Mouse (Mus musculus) midbrain, embryonic 16.5 days (tissue): ENCODE results near the gene Cnnm4. TPM values are rescaled to one million over a fixed set of nuclear protein-coding genes. Genes with fewer than 3 reads are reported as not detected.

ENCODE experiments used
- ATAC-seq: fragments of 200-750 bp; cut with Nextera tagmentation; 2 replicates; pipeline ENCODE4 v1.8.0; 2017; ENCODE audit warnings: moderate TSS enrichment
- H3K27ac ChIP-seq: fragments of 300-500 bp; sonication (generic); 2 replicates; pipeline ENCODE4 v1.5.1; 2014; ENCODE audit warnings: mild to moderate bottlenecking, low read length, mixed read lengths
- H3K27me3 ChIP-seq: fragments of 300-500 bp; sonication (generic); 2 replicates; pipeline ENCODE4 v1.6.1; 2014; ENCODE audit warnings: low read depth, low read length, mixed read lengths; ENCODE audit not compliant: control insufficient read depth, insufficient read depth
- H3K36me3 ChIP-seq: fragments of 300-500 bp; sonication (generic); 2 replicates; pipeline ENCODE4 v1.6.1; 2014; ENCODE audit warnings: mild to moderate bottlenecking, low read length, moderate library complexity, mixed read lengths; ENCODE audit not compliant: control insufficient read depth, insufficient read depth
- H3K4me1 ChIP-seq: fragments of 300-500 bp; sonication (generic); 2 replicates; pipeline ENCODE4 v1.6.1; 2014; ENCODE audit warnings: mild to moderate bottlenecking, low read length, mixed read lengths; ENCODE audit not compliant: control insufficient read depth, insufficient read depth
- H3K4me2 ChIP-seq: fragments of 300-500 bp; sonication (generic); 2 replicates; pipeline ENCODE4 v1.6.1; 2014; ENCODE audit warnings: mild to moderate bottlenecking, low read length, mixed read lengths
- H3K4me3 ChIP-seq: fragments of 300-500 bp; sonication (generic); 2 replicates; pipeline ENCODE4 v1.5.1; 2014; ENCODE audit warnings: low read depth, mild to moderate bottlenecking, low read length, moderate library complexity, mixed read lengths
- H3K9ac ChIP-seq: fragments of 300-500 bp; sonication (generic); 2 replicates; pipeline ENCODE4 v1.6.1; 2014; ENCODE audit warnings: low read depth, low read length, mixed read lengths
- H3K9me3 ChIP-seq: fragments of 300-500 bp; sonication (generic); replicated peaks from 2 replicates; pipeline ENCODE4 v1.6.1; 2014; ENCODE audit warnings: mild to moderate bottlenecking, low read length, mixed read lengths; ENCODE audit not compliant: control insufficient read depth, poor library complexity, severe bottlenecking
- WGBS: fragments of 180-500 bp; shearing (Covaris S2); extraction: QIAGEN DNeasy Blood & Tissue Kit; methylation state at CpG from one replicate; pipeline ENCODE4 v1.1.7; 2014; 5-methylcytosine and 5-hydroxymethylcytosine counted together
- polyA plus RNA-seq: library from polyadenylated mRNA; unstranded; fragments of >200 nt; fragmentation: Nextera tagmentation; extraction: Ambion mirVana; gene quantifications from 2 replicates; pipeline ENCODE4 v1.2.1, GENCODE M21; 2015

Cnnm4 gene
- polyA plus RNA-seq, 1 experiment from 2014 or later: 11.5 TPM

DNA sequence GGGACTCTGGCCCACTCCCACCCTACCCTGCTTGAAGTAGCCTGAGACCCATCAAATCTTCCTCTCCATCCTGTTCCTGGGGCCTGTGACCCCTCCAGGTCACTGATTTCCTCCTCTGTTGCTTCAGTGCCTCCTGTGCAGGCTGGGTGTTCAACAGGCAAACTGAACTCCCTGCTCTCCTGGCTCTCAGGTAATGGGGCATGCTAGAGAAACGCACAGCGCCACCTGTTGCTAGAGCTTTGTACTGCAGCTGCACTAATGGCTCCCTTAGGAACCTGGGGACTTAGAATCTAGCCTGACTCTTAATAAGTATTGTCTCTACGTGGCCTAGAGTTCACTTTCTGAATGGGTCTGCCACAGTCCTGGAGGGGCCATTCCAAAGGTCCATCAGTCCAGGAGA is 29.8 kb downstream of the Cnnm4 start:
- 5% methylated on average over 3 of the region's 3 CpGs for WGBS
- ATAC-seq: peak; percentile 63
- H3K9ac ChIP-seq: no peak overlapping the region

GRCm38 (mm10) chr1:36508238-36508637 is 36.8 kb downstream of the Cnnm4 start:
- ATAC-seq: no peak
- 94% methylated on average over 5 of the region's 5 CpGs for WGBS

More for the DNA sequence above, 29.8 kb downstream of the Cnnm4 start:
- H3K9me3 ChIP-seq: no peaks in the 10 kb centered on the region
- no peaks in the 10 kb centered on the region for H3K4me1 ChIP-seq
- H3K36me3 ChIP-seq: peaks cover 4% of the 10 kb centered on the region; the same call in 1 of the 2 replicates
- no peak overlapping the region for H3K27ac ChIP-seq
- H3K4me3 ChIP-seq: no peak overlapping the region
- no peak overlapping the region for H3K4me2 ChIP-seq
- H3K27me3 ChIP-seq: no peaks in the 10 kb centered on the region

DNA sequence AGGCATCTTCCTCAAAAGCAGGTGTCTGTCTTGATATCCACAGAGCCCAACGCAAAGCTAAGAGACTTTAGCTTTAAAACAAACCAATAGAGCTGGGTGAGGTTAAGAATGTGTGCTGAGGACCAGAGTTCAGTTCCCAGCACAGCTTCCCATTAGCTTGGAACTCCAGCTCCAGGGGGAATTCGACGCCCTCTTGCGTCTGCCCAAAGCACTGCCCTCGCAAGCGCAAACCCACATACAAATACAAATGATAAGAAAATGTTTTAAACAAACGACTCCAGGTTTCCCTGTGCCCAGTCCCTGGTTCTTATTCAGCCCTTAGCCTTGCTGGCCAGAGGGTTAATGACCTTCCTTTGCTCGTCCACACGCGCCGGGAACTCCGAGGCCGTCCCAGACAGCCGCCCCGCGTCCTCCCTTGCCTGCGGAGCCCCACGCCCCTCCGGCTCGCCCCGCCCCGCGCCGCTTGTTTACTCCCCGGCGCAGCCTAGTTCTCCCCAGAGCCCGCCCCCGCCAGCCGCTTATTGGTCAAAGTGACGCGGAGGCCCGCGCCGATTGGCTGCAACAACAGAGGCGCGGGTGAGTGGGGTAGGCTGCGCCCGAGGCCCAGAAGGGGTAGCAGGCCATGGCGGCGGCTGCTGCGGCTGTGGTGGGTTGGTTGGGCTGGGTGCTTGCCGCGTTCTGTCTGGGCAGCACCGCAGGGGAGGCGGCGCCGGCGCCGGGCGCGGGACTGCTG is 40.0 kb downstream of the Cnnm4 start, which contains the start of gene Cnnm3:
Gene Cnnm3, plus strand, starts transcription at position 579 of the 733 bp plus-strand sequence.
- WGBS: 1% methylated on average over 46 of the region's 51 CpGs
- H3K4me3 ChIP-seq: peak within 1 kb of the TSS; percentile 94
- 0 out of 2 replicates have a peak, but pooled peaks cover 3% of the 10 kb centered on the region for H3K36me3 ChIP-seq

More at GRCm38 (mm10) chr1:36508238-36508637, 36.8 kb downstream of the Cnnm4 start:
- Histone ChIP-seq H3K27ac (no peak overlapping the region), H3K4me1 (peaks cover 3% of the 10 kb centered on the region), H3K36me3 (0 out of 2 replicates have a peak, but pooled peaks cover 5% of the 10 kb centered on the region), H3K9me3 (no peaks in the 10 kb centered on the region), H3K9ac (no peak overlapping the region), H3K4me3 (no peak overlapping the region), H3K27me3 (no peaks in the 10 kb centered on the region), H3K4me2 (no peak overlapping the region)

GRCm38 (mm10) chr1:36512089-36512965 is 40.9 kb downstream of the Cnnm4 start:
- Histone ChIP-seq H3K4me2 (peak overlapping the region; percentile 84), H3K36me3 (no peaks in the 10 kb centered on the region), H3K9ac (peak overlapping the region; percentile 91), H3K4me1 (peaks cover 27% of the 10 kb centered on the region), H3K27ac (peak overlapping the region; percentile 97), H3K9me3 (no peaks in the 10 kb centered on the region), H3K27me3 (no peaks in the 10 kb centered on the region), H3K4me3 (peak overlapping the region; percentile 94)
- under 1% methylated on average over 69 of the region's 126 CpGs for WGBS
- ATAC-seq: peak; percentile 86

More for the DNA sequence above, 40.0 kb downstream of the Cnnm4 start, which contains the start of gene Cnnm3:
- Histone ChIP-seq H3K4me1 (peaks cover 25% of the 10 kb centered on the region), H3K9me3 (no peaks in the 10 kb centered on the region), H3K4me2 (peak within 1 kb of the TSS; percentile 84), H3K27ac (peak within 1 kb of the TSS; percentile 97), H3K27me3 (no peaks in the 10 kb centered on the region), H3K9ac (peak within 1 kb of the TSS; percentile 91)
- ATAC-seq: peak; percentile 98

GRCm38 (mm10) chr1:36512966-36513280 is 41.5 kb downstream of the Cnnm4 start:
- H3K36me3 ChIP-seq: no peaks in the 10 kb centered on the region
- peak overlapping the region; percentile 94 for H3K4me3 ChIP-seq
- peaks cover 30% of the 10 kb centered on the region for H3K4me1 ChIP-seq
- ATAC-seq: no peak
- no peaks in the 10 kb centered on the region for H3K27me3 ChIP-seq
- H3K9me3 ChIP-seq: no peaks in the 10 kb centered on the region
- H3K9ac ChIP-seq: peak overlapping the region; percentile 91
- H3K27ac ChIP-seq: peak overlapping the region; percentile 97
- 1% methylated on average over 16 of the region's 16 CpGs for WGBS
- H3K4me2 ChIP-seq: peak overlapping the region; percentile 84

GRCm38 (mm10) chr1:36513310-36513709 is 41.9 kb downstream of the Cnnm4 start:
- peak overlapping the region; percentile 84 for H3K4me2 ChIP-seq
- H3K9ac ChIP-seq: peak overlapping the region; percentile 91
- WGBS: 0% methylated on average over 1 of the region's 1 CpGs
- peaks cover 30% of the 10 kb centered on the region for H3K4me1 ChIP-seq
- H3K36me3 ChIP-seq: no peaks in the 10 kb centered on the region; the same call in 1 of the 2 replicates
- H3K27ac ChIP-seq: no peak overlapping the region; the same call in 1 of the 2 replicates
- no peaks in the 10 kb centered on the region for H3K9me3 ChIP-seq
- H3K4me3 ChIP-seq: peak overlapping the region; percentile 94
- no peaks in the 10 kb centered on the region for H3K27me3 ChIP-seq
- no peak for ATAC-seq

- no peak overlapping the region for H3K27ac ChIP-seq
- no peaks in the 10 kb centered on the region for H3K9me3 ChIP-seq
- no peaks in the 10 kb centered on the region for H3K27me3 ChIP-seq
- H3K4me2 ChIP-seq: peak overlapping the region; percentile 84
- ATAC-seq: no peak
- peak overlapping the region; percentile 94 for H3K4me3 ChIP-seq
- H3K4me1 ChIP-seq: peaks cover 30% of the 10 kb centered on the region
- no peaks in the 10 kb centered on the region; the same call in 1 of the 2 replicates for H3K36me3 ChIP-seq
- H3K9ac ChIP-seq: no peak overlapping the region
- 35% methylated on average over 2 of the region's 2 CpGs for WGBS
These were observed 42.3 kb downstream of the Cnnm4 start for GRCm38 (mm10) chr1:36513718-36514117.

DNA sequence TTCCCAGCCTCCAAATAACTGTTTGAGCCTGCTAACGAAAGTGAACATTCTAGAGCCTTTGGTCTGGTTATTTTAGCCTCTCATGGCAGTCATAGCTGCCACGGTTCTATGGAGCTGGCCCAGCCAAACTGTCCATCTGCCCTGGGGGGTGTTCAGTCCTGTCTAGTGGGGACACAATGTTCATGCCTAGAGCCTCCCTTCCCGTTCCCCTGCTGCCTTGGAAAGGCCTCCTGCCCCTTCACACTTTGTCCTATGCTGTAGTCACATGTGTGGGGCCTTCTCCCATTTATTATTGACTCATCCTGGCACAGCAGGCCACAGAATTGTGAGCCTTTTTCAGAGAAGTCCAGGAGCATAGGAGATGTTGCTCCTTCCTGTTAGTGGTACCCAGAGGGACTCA is 46.8 kb downstream of the Cnnm4 start:
- Histone ChIP-seq H3K9me3 (no peaks in the 10 kb centered on the region), H3K27ac (no peak overlapping the region), H3K27me3 (no peaks in the 10 kb centered on the region), H3K4me2 (no peak overlapping the region), H3K4me3 (no peak overlapping the region), H3K9ac (no peak overlapping the region), H3K36me3 (peaks cover 19% of the 10 kb centered on the region), H3K4me1 (peaks cover 27% of the 10 kb centered on the region)
- no peak for ATAC-seq
- whole genome bisulfite sequencing: 84% methylated on average over 3 of the region's 3 CpGs
